Mouse (Mus musculus) heart, postnatal 36 days (tissue): ENCODE measurements around the gene Sctr. TPM values are rescaled to one million over a fixed set of nuclear protein-coding genes. Genes with fewer than 3 reads are reported as not detected.

Experiments used
- DNase-seq, 2 experiments: peaks; one replicate each; pipeline ENCODE4 v3.0.0; 2021 to 2022
- intact Hi-C: fragments of 180-260 bp; cut with DNase I; formaldehyde crosslinking; loops from one replicate; pipeline ENCODE4 v1.15.1; 2025
- total RNA-seq, 2 experiments: library from RNA; stranded (reverse); gene quantifications; 2 replicates each; pipeline ENCODE4 v1.2.3; 2021

Gene Sctr
- total RNA-seq, 2 experiments from 2014 or later: not detected

GRCm38 (mm10) chr1:120093482-120094134 is 86.9 kb downstream of the Sctr start:
- intact Hi-C loops: loop anchor here (1.0 to 10.0 kb wide), 2 partner anchors 60 to 269 kb away; no protein-coding TSS in a partner anchor
- peak; percentile 85 to 89 for DNase-seq

GRCm38 (mm10) chr1:120094920-120095319 is 88.2 kb downstream of the Sctr start:
- intact Hi-C loops: loop anchor here (10.0 kb wide), 1 partner anchor 270 kb away; no protein-coding TSS in a partner anchor
- DNase-seq: no peak

GRCm38 (mm10) chr1:120098327-120098726 is 91.6 kb downstream of the Sctr start:
- peak; percentile 71 to 83 for DNase-seq
- intact Hi-C loops: loop anchor here (1.0 to 10.0 kb wide), 4 partner anchors 22 to 274 kb away; partner anchors contain the start of genes 3110009E18Rik and Dbi

- intact Hi-C loops: loop anchor here (2.0 to 10.0 kb wide), 3 partner anchors 21 to 275 kb away; partner anchors contain the start of genes 3110009E18Rik and Dbi
- DNase-seq: no peak
Measured at GRCm38 (mm10) chr1:120099483-120099882, 92.8 kb downstream of the Sctr start.

GRCm38 (mm10) chr1:120100456-120101226 is 93.9 kb downstream of the Sctr start:
- intact Hi-C loops: no loop called here

GRCm38 (mm10) chr1:120101227-120101609 is 94.5 kb downstream of the Sctr start:
- DNase-seq: no peak
- intact Hi-C loops: no loop called here

More at GRCm38 (mm10) chr1:120100456-120101226, 93.9 kb downstream of the Sctr start:
- no peak for DNase-seq

- intact Hi-C loops: no loop called here
- no peak for DNase-seq
Measured at GRCm38 (mm10) chr1:120105556-120105959, 98.9 kb downstream of the Sctr start.

- intact Hi-C loops: no loop called here
Measured at GRCm38 (mm10) chr1:120109741-120110432, 103.2 kb downstream of the Sctr start.

GRCm38 (mm10) chr1:120111766-120112165 is 105.1 kb downstream of the Sctr start:
- intact Hi-C loops: no loop called here
- DNase-seq: no peak

More at GRCm38 (mm10) chr1:120109741-120110432, 103.2 kb downstream of the Sctr start:
- no peak for DNase-seq

GRCm38 (mm10) chr1:120112251-120113187 is 105.8 kb downstream of the Sctr start:
- intact Hi-C loops: no loop called here
- no peak for DNase-seq

Other genes with a start within 250 kb of the Sctr start
- 10 to 100 TPM; 30.6 to 31.2 TPM for gene Ptpn4, start 169.3 kb upstream of the Sctr start, total RNA-seq
- 1 to 10 TPM; 9.6 to 10.0 TPM for gene Tmem177, start 93.7 kb upstream of the Sctr start, total RNA-seq
- gene Cfap221, start 9.7 kb upstream of the Sctr start, total RNA-seq: not detected
- 1 to 10 TPM; 5.4 to 8.8 TPM for gene Tmem37, start 67.2 kb downstream of the Sctr start, total RNA-seq
- 100 to 1,000 TPM; 268 to 306 TPM for gene Dbi, start 114.2 kb downstream of the Sctr start, total RNA-seq
- gene 3110009E18Rik, start 114.3 kb downstream of the Sctr start, total RNA-seq: 1 to 10 TPM; 4.3 to 7.5 TPM